24 mouse cellular contexts compared by ENCODE assay signal in the genomic region with DNA sequence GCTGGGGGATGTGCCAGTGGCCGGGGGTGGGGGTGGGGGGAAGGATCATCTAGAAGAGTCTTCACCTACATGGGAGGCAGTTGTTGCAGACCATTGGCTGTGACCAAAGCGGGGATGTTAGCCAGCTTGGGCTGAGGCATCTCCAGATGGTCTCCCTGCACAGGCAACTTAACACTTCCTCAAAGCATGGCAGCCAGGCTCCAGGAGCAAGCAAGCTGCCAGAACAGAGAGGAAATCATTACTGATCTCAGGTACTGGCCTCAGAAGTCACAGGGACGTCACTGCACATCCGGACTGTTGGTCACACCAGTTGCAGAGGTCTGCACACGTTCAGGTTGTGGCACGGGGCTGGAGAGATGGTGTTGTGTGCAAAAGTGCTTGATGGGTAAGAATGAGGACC.
DNase-seq lines count a peak whose midpoint lies in the region; ATAC-seq and TF ChIP-seq lines count a peak whose summit lies in the region.
"Had no signal": no experiment of that assay in that cellular context is flagged by ENCODE, and none has a peak within 500 bp of the region (broad histone marks: within the 10 kb centered on the region; RNA-seq: fewer than 3 reads in every experiment).

No protein-coding gene starts in this region.

- WGBS in thymus, adult 2 months = 46% methylated on average over 6 of the region's 6 CpGs

- ATAC-seq in granulocyte monocyte progenitor cell, adult 5-6 weeks (replicated peaks; ENCODE audit: poor library complexity, severe bottlenecking) = peak; percentile 77
- ATAC-seq: forebrain, embryonic 15.5 days; intestine, embryonic 15.5 days had no signal

- H3K27ac ChIP-seq in left cerebral cortex, adult 2 months = no peak overlapping the region
- H3K27ac ChIP-seq in thymus, adult 2 months (ENCODE audit: control insufficient read depth, insufficient read depth, low read length) = no peak overlapping the region
- H3K27ac ChIP-seq: embryonic facial prominence, embryonic 12.5 days; forebrain, embryonic 15.5 days; hindbrain, embryonic 14.5 days; intestine, embryonic 15.5 days; liver, embryonic 14.5 days; lung, embryonic 15.5 days; macrophage; midbrain, embryonic 12.5 days; neural tube, embryonic 13.5 days; stomach, postnatal 0 days had no signal

- intact Hi-C loops in left cerebral cortex, postnatal 4 days (cut with DNase I) = no loop called here
- intact Hi-C loops in left cerebral cortex, adult 2 months (cut with DNase I) = no loop called here

- H3K27me3 ChIP-seq in thymus, adult 2 months (ENCODE audit: control insufficient read depth, insufficient read depth, low read length) = no peaks in the 10 kb centered on the region
- H3K27me3 ChIP-seq: CH12.LX; embryonic facial prominence, embryonic 12.5 days; forebrain, embryonic 15.5 days; intestine, embryonic 15.5 days; lung, embryonic 15.5 days; neural tube, embryonic 13.5 days had no signal

- TF ChIP-seq CTCF in left cerebral cortex, adult 2 months (IDR thresholded peaks at IDR 0.05) = no peak
- TF ChIP-seq CTCF in thymus, adult 2 months (IDR thresholded peaks at IDR 0.05; ENCODE audit: borderline replicate concordance, control insufficient read depth, extremely low read depth, insufficient read depth, low read length, poor library complexity) = no peak

- no peak for TF ChIP-seq POLR2A in thymus, adult 2 months (IDR thresholded peaks at IDR 0.05; ENCODE audit: control insufficient read depth, extremely low read depth, insufficient read depth, low read length, poor library complexity)

- H3K4me3 ChIP-seq in left cerebral cortex, adult 2 months = no peak overlapping the region
- H3K4me3 ChIP-seq in thymus, adult 2 months (ENCODE audit: control insufficient read depth, insufficient read depth, low read length) = no peak overlapping the region
- H3K4me3 ChIP-seq: embryonic facial prominence, embryonic 12.5 days; erythroblast, embryonic 14.5 days; forebrain, embryonic 15.5 days; intestine, embryonic 15.5 days; lung, embryonic 15.5 days; midbrain, embryonic 12.5 days; neural tube, embryonic 13.5 days had no signal

- H3K4me1 ChIP-seq in thymus, adult 2 months (replicated peaks; ENCODE audit: control insufficient read depth, insufficient read depth, low read length) = peaks cover 15% of the 10 kb centered on the region
- H3K4me1 ChIP-seq: forebrain, embryonic 15.5 days had no signal

- H3K36me3 ChIP-seq in thymus, adult 2 months (ENCODE audit: control insufficient read depth, insufficient read depth, low read length) = no peaks in the 10 kb centered on the region
- H3K36me3 ChIP-seq: embryonic facial prominence, embryonic 12.5 days; forebrain, embryonic 15.5 days; intestine, embryonic 15.5 days; lung, embryonic 15.5 days; midbrain, embryonic 12.5 days; neural tube, embryonic 13.5 days had no signal

- peak; percentile 24 for DNase-seq in left cerebral cortex, postnatal 4 days
- DNase-seq in left cerebral cortex, adult 2 months (ENCODE audit: extremely low spot score in 1 of 2, low spot score in 2 of 2) = no peak
- peak; percentile 15 for DNase-seq in thymus, adult 2 months
- no peak for DNase-seq in yolk sac, embryonic 10.5 days (ENCODE audit: low spot score)
- DNase-seq in lung, postnatal 10 days = no peak
- no peak for DNase-seq in frontal cortex, postnatal 14 days (ENCODE audit: low spot score in 2 of 2)
- DNase-seq: adrenal gland, postnatal 25 days; cerebellum, adult 2 months; gastrocnemius, postnatal 36 days; heart, postnatal 10 days; right cerebral cortex, postnatal 25 days had no signal

Comparison
In these comparisons a context has a peak if more than half of its experiments do, and no peak if none do; other contexts are left out.
1. DNase-seq: peak in left cerebral cortex, postnatal 4 days (single experiment) and thymus, adult 2 months (single experiment); none in left cerebral cortex, adult 2 months (0 of 2), yolk sac, embryonic 10.5 days (single experiment), lung, postnatal 10 days (single experiment) and frontal cortex, postnatal 14 days (0 of 2).